In genomic region chr8:85958391-85958790, GRCm38 (mm10) we compare ENCODE assay signal across 26 mouse cellular contexts.
"Had no signal": no experiment of that assay in that cellular context is flagged by ENCODE, and none has a peak within 500 bp of the region (broad histone marks: within the 10 kb centered on the region; RNA-seq: fewer than 3 reads in every experiment).

No protein-coding gene starts in this region.

- DNase-seq: cerebellum, adult 8-10 months; cerebellum, adult 9-10 months; cerebellum, adult 9-11 months; cerebellum, postnatal 10 days; cerebellum, postnatal 14 days; cerebellum, postnatal 25 days; cerebellum, postnatal 36 days; embryo, embryonic 11 days; forebrain, postnatal 0 days; gastrocnemius, adult 2 months; gastrocnemius, postnatal 10 days; gastrocnemius, postnatal 14 days; gastrocnemius, postnatal 25 days; gastrocnemius, postnatal 36 days; heart, adult 11 months; heart, adult 18-20 months; heart, adult 2 months had no signal

- H3K4me1 ChIP-seq: embryonic facial prominence, embryonic 10.5 days; embryonic facial prominence, embryonic 12.5 days; embryonic facial prominence, embryonic 13.5 days; embryonic facial prominence, embryonic 15.5 days; forebrain, embryonic 10.5 days; forebrain, embryonic 12.5 days; forebrain, embryonic 13.5 days; forebrain, embryonic 15.5 days had no signal

- H3K9ac ChIP-seq: embryonic facial prominence, embryonic 12.5 days; embryonic facial prominence, embryonic 13.5 days; embryonic facial prominence, embryonic 15.5 days; forebrain, embryonic 12.5 days; forebrain, embryonic 13.5 days; forebrain, embryonic 15.5 days; forebrain, postnatal 0 days had no signal

- H3K4me3 ChIP-seq: embryonic facial prominence, embryonic 10.5 days; embryonic facial prominence, embryonic 12.5 days; embryonic facial prominence, embryonic 13.5 days; embryonic facial prominence, embryonic 15.5 days; erythroblast, embryonic 14.5 days; forebrain, embryonic 10.5 days; forebrain, embryonic 12.5 days; forebrain, embryonic 13.5 days; forebrain, embryonic 15.5 days; gastrocnemius, adult 2 months; heart, adult 2 months had no signal

- H3K36me3 ChIP-seq: embryonic facial prominence, embryonic 10.5 days; embryonic facial prominence, embryonic 12.5 days; forebrain, embryonic 12.5 days; forebrain, embryonic 15.5 days had no signal

- H3K27ac ChIP-seq: embryonic facial prominence, embryonic 10.5 days; embryonic facial prominence, embryonic 12.5 days; embryonic facial prominence, embryonic 13.5 days; embryonic facial prominence, embryonic 15.5 days; forebrain, embryonic 10.5 days; forebrain, embryonic 12.5 days; forebrain, embryonic 13.5 days; forebrain, embryonic 15.5 days; gastrocnemius, adult 2 months; heart, adult 2 months had no signal

- H3K27me3 ChIP-seq: embryonic facial prominence, embryonic 12.5 days; embryonic facial prominence, embryonic 13.5 days; embryonic facial prominence, embryonic 15.5 days; forebrain, embryonic 12.5 days; forebrain, embryonic 13.5 days; forebrain, embryonic 15.5 days had no signal
